Mouse (Mus musculus) intestine, embryonic 14.5 days (tissue): ENCODE data around the gene Cenpx. TPM values are rescaled to one million over a fixed set of nuclear protein-coding genes. Genes with fewer than 3 reads are reported as not detected.

Source experiments
- ATAC-seq: fragments of 200-750 bp; cut with Nextera tagmentation; replicated peaks from 2 replicates; pipeline ENCODE4 v1.8.0; 2017; ENCODE audit warnings: low read depth, moderate number of reproducible peaks, moderate TSS enrichment, moderate library complexity; ENCODE audit not compliant: low FRiP score, low TSS enrichment
- DNase-seq: peaks from one replicate; pipeline ENCODE4 v3.0.0-alpha.2; 2018; ENCODE audit warnings: low spot score
- H3K27ac ChIP-seq: fragments of 300-500 bp; sonication (generic); 2 replicates; pipeline ENCODE4 v1.5.1; 2014; ENCODE audit warnings: low read depth, mild to moderate bottlenecking, control low read depth
- H3K27me3 ChIP-seq: fragments of 300-500 bp; sonication (generic); replicated peaks from 2 replicates; pipeline ENCODE4 v1.6.1; 2014; ENCODE audit warnings: low read length, control low read depth; ENCODE audit not compliant: control insufficient read depth, insufficient read depth
- H3K36me3 ChIP-seq: fragments of 300-500 bp; sonication (generic); 2 replicates; pipeline ENCODE4 v1.6.1; 2014; ENCODE audit warnings: low read length, control low read depth; ENCODE audit not compliant: control insufficient read depth, insufficient read depth
- H3K4me1 ChIP-seq: fragments of 300-500 bp; sonication (generic); replicated peaks from 2 replicates; pipeline ENCODE4 v1.6.1; 2014; ENCODE audit warnings: low read length, control low read depth, mixed read lengths; ENCODE audit not compliant: control insufficient read depth, insufficient read depth
- H3K4me2 ChIP-seq: fragments of 300-500 bp; sonication (generic); 2 replicates; pipeline ENCODE4 v1.6.1; 2014; ENCODE audit warnings: low read length
- H3K4me3 ChIP-seq: fragments of 300-500 bp; sonication (generic); 2 replicates; pipeline ENCODE4 v1.5.1; 2014; ENCODE audit warnings: low read depth, low read length, control low read depth, mixed read lengths
- H3K9ac ChIP-seq: fragments of 300-500 bp; sonication (generic); 2 replicates; pipeline ENCODE4 v1.6.1; 2014; ENCODE audit warnings: mild to moderate bottlenecking, low read length
- H3K9me3 ChIP-seq: fragments of 300-500 bp; sonication (generic); 2 replicates; pipeline ENCODE4 v1.6.1; 2016; ENCODE audit warnings: low read length, control low read depth; ENCODE audit not compliant: control insufficient read depth
- WGBS: fragments of 180-500 bp; shearing (Covaris S2); extraction: QIAGEN DNeasy Blood & Tissue Kit; methylation state at CpG from one replicate; pipeline ENCODE4 v1.1.7; 2014; 5-methylcytosine and 5-hydroxymethylcytosine counted together
- polyA plus RNA-seq: library from polyadenylated mRNA; unstranded; fragments of >200 nt; fragmentation: Nextera tagmentation; extraction: Ambion mirVana; gene quantifications from 2 replicates; pipeline ENCODE4 v1.2.1, GENCODE M21; 2014

Cenpx gene
- polyA plus RNA-seq, 1 experiment from 2014 or later: 178 TPM

GRCm38 (mm10) chr11:120727564-120727963 lies 14.0 kb upstream of the Cenpx start:
- no peaks in the 10 kb centered on the region for H3K27me3 ChIP-seq
- ATAC-seq: no peak
- H3K4me1 ChIP-seq: peaks cover 6% of the 10 kb centered on the region; the same call in 1 of the 2 replicates
- no peak overlapping the region for H3K9ac ChIP-seq
- H3K4me2 ChIP-seq: peak overlapping the region; percentile 84
- 0 out of 2 replicates have a peak overlapping the region, but pooled peaks have one; percentile 58 for H3K4me3 ChIP-seq
- DNase-seq: no peak
- no peaks in the 10 kb centered on the region for H3K9me3 ChIP-seq
- H3K27ac ChIP-seq: no peak overlapping the region
- H3K36me3 ChIP-seq: no peaks in the 10 kb centered on the region
- 57% methylated on average over 12 of the region's 12 CpGs for WGBS

GRCm38 (mm10) chr11:120727169-120727527 lies 13.6 kb upstream of the Cenpx start, which contains the start of gene Dcxr:
Dcxr (minus strand) TSS chr11:120727281.
- Histone ChIP-seq H3K4me3 (peak within 1 kb of the TSS; percentile 58), H3K4me2 (peak within 1 kb of the TSS; percentile 84), H3K27ac (no peak within 1 kb of the TSS), H3K9me3 (no peaks in the 10 kb centered on the region), H3K9ac (peak within 1 kb of the TSS; percentile 40), H3K27me3 (peaks cover 4% of the 10 kb centered on the region; the same call in 1 of the 2 replicates), H3K4me1 (peaks cover 8% of the 10 kb centered on the region), H3K36me3 (no peaks in the 10 kb centered on the region)
- under 1% methylated on average over 14 of the region's 14 CpGs for WGBS
- DNase-seq (peak; percentile 86), ATAC-seq (peak; percentile 84)

GRCm38 (mm10) chr11:120726243-120727168 lies 13.0 kb upstream of the Cenpx start:
- Histone ChIP-seq H3K27me3 (peaks cover 8% of the 10 kb centered on the region; the same call in 1 of the 2 replicates), H3K9me3 (no peaks in the 10 kb centered on the region), H3K27ac (no peak overlapping the region), H3K4me3 (peak overlapping the region; percentile 58), H3K9ac (peak overlapping the region; percentile 40), H3K4me1 (peaks cover 14% of the 10 kb centered on the region), H3K4me2 (peak overlapping the region; percentile 84), H3K36me3 (no peaks in the 10 kb centered on the region)
- no peak for DNase-seq
- 21% methylated on average over 33 of the region's 36 CpGs for WGBS
- peak; percentile 30; the same call in 1 of the 2 replicates for ATAC-seq

DNA sequence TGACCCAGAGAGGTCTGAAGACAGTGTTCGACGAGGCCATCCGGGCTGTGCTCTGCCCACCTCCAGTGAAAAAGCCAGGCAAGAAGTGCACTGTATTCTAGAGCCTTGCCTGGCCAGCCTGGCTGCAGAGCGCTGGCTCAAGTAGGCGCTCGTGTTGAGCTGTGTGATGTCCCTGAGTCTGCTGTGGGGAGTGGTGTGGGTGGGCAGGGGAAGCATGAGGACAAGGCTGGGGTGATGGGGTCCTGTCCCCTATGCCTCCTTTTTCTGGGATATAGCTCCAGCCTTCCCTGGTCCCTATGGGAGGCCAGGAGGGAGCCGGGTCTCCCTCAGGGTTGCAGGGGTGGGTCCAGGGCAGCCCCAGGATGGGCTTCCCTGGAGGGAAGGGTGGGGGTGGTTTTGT lies 10.0 kb upstream of the Cenpx start:
- Histone ChIP-seq H3K36me3 (peaks cover 11% of the 10 kb centered on the region; the same call in 1 of the 2 replicates), H3K4me2 (no peak overlapping the region), H3K27me3 (peaks cover 8% of the 10 kb centered on the region; the same call in 1 of the 2 replicates), H3K4me3 (no peak overlapping the region), H3K9ac (no peak overlapping the region), H3K9me3 (no peaks in the 10 kb centered on the region), H3K4me1 (peaks cover 20% of the 10 kb centered on the region), H3K27ac (no peak overlapping the region)
- 91% methylated on average over 7 of the region's 7 CpGs for WGBS
- ATAC-seq (no peak), DNase-seq (no peak)

DNA sequence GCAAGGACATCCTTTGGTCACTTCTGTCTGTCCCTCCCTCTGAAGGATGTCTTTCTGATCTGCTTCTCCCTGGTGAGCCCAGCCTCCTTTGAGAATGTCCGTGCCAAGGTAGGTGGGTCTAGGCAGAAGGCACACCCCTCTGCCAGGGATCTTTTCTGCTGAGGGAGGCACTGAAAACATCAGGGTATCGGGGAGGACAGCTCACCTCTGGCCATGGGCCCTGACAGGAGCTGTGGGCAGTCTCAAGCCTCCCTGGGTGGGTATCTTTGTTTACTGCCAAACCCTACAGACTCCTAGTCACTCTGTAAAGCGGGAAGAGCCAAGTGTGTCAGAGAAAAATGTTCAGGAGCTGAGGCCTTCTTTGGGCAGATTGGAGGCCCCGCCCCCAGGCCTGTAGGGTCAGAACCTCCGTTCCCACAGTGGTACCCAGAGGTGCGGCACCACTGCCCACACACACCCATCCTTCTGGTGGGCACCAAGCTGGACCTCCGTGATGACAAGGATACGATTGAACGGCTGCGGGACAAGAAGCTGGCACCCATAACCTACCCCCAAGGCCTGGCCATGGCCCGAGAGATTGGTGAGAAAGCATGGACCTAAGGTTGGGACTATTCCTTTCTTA lies 9.3 kb upstream of the Cenpx start:
- WGBS: 85% methylated on average over 11 of the region's 11 CpGs
- peaks cover 17% of the 10 kb centered on the region for H3K36me3 ChIP-seq
- peaks cover 8% of the 10 kb centered on the region; the same call in 1 of the 2 replicates for H3K27me3 ChIP-seq
- no peak overlapping the region for H3K4me2 ChIP-seq
- peaks cover 20% of the 10 kb centered on the region for H3K4me1 ChIP-seq
- H3K4me3 ChIP-seq: no peak overlapping the region
- no peak for DNase-seq
- H3K9ac ChIP-seq: no peak overlapping the region
- ATAC-seq: no peak
- no peaks in the 10 kb centered on the region for H3K9me3 ChIP-seq
- H3K27ac ChIP-seq: no peak overlapping the region

GRCm38 (mm10) chr11:120722067-120722630 lies 8.6 kb upstream of the Cenpx start:
- Histone ChIP-seq H3K4me2 (peak overlapping the region; percentile 99), H3K9ac (peak overlapping the region; percentile 64), H3K4me1 (peaks cover 20% of the 10 kb centered on the region), H3K4me3 (peak overlapping the region; percentile 58), H3K36me3 (peaks cover 24% of the 10 kb centered on the region), H3K27ac (no peak overlapping the region), H3K9me3 (no peaks in the 10 kb centered on the region), H3K27me3 (peaks cover 8% of the 10 kb centered on the region; the same call in 1 of the 2 replicates)
- no peak for DNase-seq
- 22% methylated on average over 21 of the region's 21 CpGs for WGBS
- peak; percentile 3 for ATAC-seq

- H3K4me2 ChIP-seq: peak within 1 kb of the TSS; percentile 99
- under 1% methylated on average over 90 of the region's 90 CpGs for WGBS
- DNase-seq: peak; percentile 82
- ATAC-seq: peak; percentile 77
- peak within 1 kb of the TSS; percentile 58 for H3K4me3 ChIP-seq
- peaks cover 16% of the 10 kb centered on the region for H3K4me1 ChIP-seq
- H3K36me3 ChIP-seq: peaks cover 30% of the 10 kb centered on the region
- H3K9me3 ChIP-seq: no peaks in the 10 kb centered on the region
- no peak within 1 kb of the TSS for H3K27ac ChIP-seq
- peak within 1 kb of the TSS; percentile 64 for H3K9ac ChIP-seq
- H3K27me3 ChIP-seq: peaks cover 8% of the 10 kb centered on the region; the same call in 1 of the 2 replicates
Measured at GRCm38 (mm10) chr11:120721124-120722066, 7.9 kb upstream of the Cenpx start, which contains the start of gene Rac3. Rac3 (plus strand) TSS chr11:120721470.
